29 mouse cellular contexts compared by ENCODE assay signal in the genomic region with DNA sequence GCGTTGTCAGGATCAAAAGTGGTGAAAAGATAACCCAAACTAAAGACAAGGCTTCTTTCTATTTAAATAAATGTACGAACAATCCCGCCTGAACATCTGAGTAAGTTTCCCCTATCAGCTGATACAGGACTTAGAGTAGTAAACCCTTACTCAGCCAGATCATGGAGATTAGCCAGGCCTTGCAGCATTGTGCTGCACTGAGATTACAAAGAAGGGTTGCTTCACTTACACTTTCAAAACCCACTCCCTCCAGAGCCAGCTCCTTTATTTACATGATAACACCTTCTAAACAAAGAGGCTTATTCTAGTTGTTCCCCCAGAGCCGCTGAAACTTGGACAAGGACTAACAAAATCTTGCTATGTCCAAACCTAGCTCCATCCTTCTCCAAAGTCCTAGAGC. TPM values are rescaled to one million over a fixed set of nuclear protein-coding genes. Genes with fewer than 3 reads are reported as not detected.
A peak's percentile ranks its signal among the peaks of the same experiment; 100 is the strongest.
DNase-seq lines count a peak whose midpoint lies in the region; ATAC-seq and TF ChIP-seq lines count a peak whose summit lies in the region.
"Had no signal": no experiment of that assay in that cellular context is flagged by ENCODE, and none has a peak within 500 bp of the region (broad histone marks: within the 10 kb centered on the region; RNA-seq: fewer than 3 reads in every experiment).

No protein-coding gene starts in this region.

- no peaks in the 10 kb centered on the region for H3K27me3 ChIP-seq in heart, embryonic 15.5 days
- H3K27me3 ChIP-seq in CH12.LX (replicated peaks): no peaks in the 10 kb centered on the region
- H3K27me3 ChIP-seq in thymus, adult 2 months (ENCODE audit: control insufficient read depth, insufficient read depth, low read length): no peaks in the 10 kb centered on the region
- H3K27me3 ChIP-seq: stomach, embryonic 15.5 days had no signal

- no peak overlapping the region for H3K27ac ChIP-seq in heart, embryonic 15.5 days
- H3K27ac ChIP-seq in CH12.LX (ENCODE audit: insufficient read depth, low read depth): no peak overlapping the region
- no peak overlapping the region for H3K27ac ChIP-seq in thymus, adult 2 months (ENCODE audit: control insufficient read depth, insufficient read depth, low read length)
- H3K27ac ChIP-seq: hindbrain, embryonic 13.5 days; limb, embryonic 10.5 days; limb, embryonic 15.5 days; stomach, embryonic 15.5 days had no signal

- no peak for TF ChIP-seq RAD21 in CH12.LX (IDR thresholded peaks at IDR 0.05; ENCODE audit: low read depth, low read length)

- ATAC-seq in CD4-positive, CD25-positive, alpha-beta regulatory T cell, adult 4 months: no peak
- ATAC-seq in heart, embryonic 15.5 days (replicated peaks; ENCODE audit: insufficient number of reproducible peaks, insufficient read depth, low FRiP score, low read depth): no peak
- ATAC-seq: intestine, postnatal 0 days; liver, postnatal 0 days had no signal

- no peak for TF ChIP-seq POLR2A in CH12.LX (IDR thresholded peaks at IDR 0.05; ENCODE audit: low read depth, low read length)
- no peak for TF ChIP-seq POLR2A in thymus, adult 2 months (IDR thresholded peaks at IDR 0.05; ENCODE audit: control insufficient read depth, extremely low read depth, insufficient read depth, low read length, poor library complexity)

- 0 out of 2 replicates have a peak overlapping the region, but pooled peaks have one; percentile 72 for H3K4me2 ChIP-seq in heart, embryonic 15.5 days
- H3K4me2 ChIP-seq in CH12.LX (ENCODE audit: insufficient read depth, low read depth, poor library complexity, severe bottlenecking): peak overlapping the region; percentile 13; the same call in 1 of the 2 replicates
- H3K4me2 ChIP-seq: hindbrain, embryonic 13.5 days; limb, embryonic 15.5 days; stomach, embryonic 15.5 days had no signal

- peak; percentile 10 for DNase-seq in CD4-positive, CD25-positive, alpha-beta regulatory T cell, adult 2 months (ENCODE audit: low read depth, low spot score)
- DNase-seq in heart, postnatal 36 days: no peak
- DNase-seq in CH12.LX (ENCODE audit: extremely low read depth) (no peak), ZHBTc4 (ENCODE audit: low read depth, low spot score) (peak; percentile 53)
- no peak for DNase-seq in lung, postnatal 25 days (ENCODE audit: low spot score)
- no peak for DNase-seq in thymus, adult 2 months
- DNase-seq: adrenal gland, adult 8-10 months; cerebellum, adult 2 months; cerebellum, postnatal 14 days; gastrocnemius, postnatal 14 days; heart, postnatal 4 days; kidney, adult 9 months; kidney, postnatal 10 days; layer of hippocampus, adult 9-11 months; liver, postnatal 0 days; lung, postnatal 4 days; midbrain, embryonic 14.5 days; retina, postnatal 1 day; right cerebral cortex, postnatal 14 days; thymus, postnatal 14 days had no signal

- TF ChIP-seq EP300 in CH12.LX (IDR thresholded peaks at IDR 0.05; ENCODE audit: low read length): no peak

- H3K9ac ChIP-seq in heart, embryonic 15.5 days: no peak overlapping the region
- no peak overlapping the region for H3K9ac ChIP-seq in CH12.LX (ENCODE audit: insufficient read depth, low read depth)
- H3K9ac ChIP-seq: hindbrain, embryonic 13.5 days; limb, embryonic 15.5 days; liver, postnatal 0 days; stomach, embryonic 15.5 days had no signal

- H3K4me1 ChIP-seq in heart, embryonic 15.5 days (replicated peaks): peaks cover 2% of the 10 kb centered on the region; the same call in 1 of the 2 replicates
- peaks cover 0 to 24% of the 10 kb centered on the region in 2 experiments; a peak in 2 of 4 replicates for H3K4me1 ChIP-seq in CH12.LX (ENCODE audit: control insufficient read depth in 1 of 2, insufficient read depth in 2 of 2)
- H3K4me1 ChIP-seq in thymus, adult 2 months (replicated peaks; ENCODE audit: control insufficient read depth, insufficient read depth, low read length): peaks cover 13% of the 10 kb centered on the region; the same call in 1 of the 2 replicates
- H3K4me1 ChIP-seq: limb, embryonic 15.5 days; stomach, embryonic 15.5 days had no signal

- in situ Hi-C loops in CH12.LX (cut with MboI; ENCODE audit: low pct_ligation_motif_present, low pct_unique_long_range_greater_than_20kb, low sequenced_read_pairs): no loop called here

- 48% methylated on average over 4 of the region's 4 CpGs for WGBS in heart, embryonic 15.5 days
- 65% methylated on average over 4 of the region's 4 CpGs for WGBS in thymus, adult 2 months

- peak overlapping the region; percentile 13; the same call in 1 of the 2 replicates for H3K4me3 ChIP-seq in heart, embryonic 15.5 days
- no peak overlapping the region for H3K4me3 ChIP-seq in CH12.LX (replicated peaks in 1 of 3; ENCODE audit: low read depth in 2 of 3, low read length in 2 of 3, poor library complexity in 1 of 3)
- H3K4me3 ChIP-seq in thymus, adult 2 months (ENCODE audit: control insufficient read depth, insufficient read depth, low read length): no peak overlapping the region
- H3K4me3 ChIP-seq: erythroblast, embryonic 14.5 days; hindbrain, embryonic 13.5 days; limb, embryonic 10.5 days; limb, embryonic 15.5 days; stomach, embryonic 15.5 days had no signal

- intact Hi-C loops in heart, postnatal 36 days (cut with DNase I): no loop called here

- dilution Hi-C loops in CH12.LX (cut with MboI; ENCODE audit: extremely low pct_ligation_motif_present, extremely low pct_unique_long_range_greater_than_20kb, low sequenced_read_pairs): no loop called here

- H3K36me3 ChIP-seq in heart, embryonic 15.5 days: no peaks in the 10 kb centered on the region
- peaks cover 0 to 15% of the 10 kb centered on the region in 2 experiments for H3K36me3 ChIP-seq in CH12.LX (replicated peaks in 1 of 2; ENCODE audit: control insufficient read depth in 1 of 2, insufficient read depth in 1 of 2, low read length in 1 of 2)
- peaks cover 10% of the 10 kb centered on the region for H3K36me3 ChIP-seq in thymus, adult 2 months (ENCODE audit: control insufficient read depth, insufficient read depth, low read length)
- H3K36me3 ChIP-seq: hindbrain, embryonic 13.5 days; limb, embryonic 10.5 days; limb, embryonic 15.5 days; stomach, embryonic 15.5 days had no signal

- H3K9me3 ChIP-seq in heart, embryonic 15.5 days (replicated peaks): no peaks in the 10 kb centered on the region
- H3K9me3 ChIP-seq in CH12.LX (replicated peaks; ENCODE audit: low read length): no peaks in the 10 kb centered on the region
- H3K9me3 ChIP-seq: hindbrain, embryonic 13.5 days; limb, embryonic 10.5 days; limb, embryonic 15.5 days; stomach, embryonic 15.5 days had no signal

- TF ChIP-seq CTCF in CH12.LX (conservative IDR thresholded peaks at IDR 0.05 in 1 of 2, IDR thresholded peaks at IDR 0.05 in 1 of 2; ENCODE audit: low read depth in 2 of 2, low read length in 2 of 2): no peak
- no peak for TF ChIP-seq CTCF in thymus, adult 2 months (IDR thresholded peaks at IDR 0.05; ENCODE audit: borderline replicate concordance, control insufficient read depth, extremely low read depth, insufficient read depth, low read length, poor library complexity)

- peaks cover 19% of the 10 kb centered on the region for H3K79me2 ChIP-seq in CH12.LX (replicated peaks; ENCODE audit: control insufficient read depth, extremely low read depth, insufficient read depth, poor library complexity, severe bottlenecking)

TF ChIP-seq in CH12.LX, 34 proteins besides CTCF, POLR2A, EP300 and RAD21:
- TF ChIP-seq TBP (conservative IDR thresholded peaks at IDR 0.05; ENCODE audit: low read depth, low read length): no peak
- TF ChIP-seq ELF1 (IDR thresholded peaks at IDR 0.05; ENCODE audit: low read depth, low read length): no peak
- no peak for TF ChIP-seq ZKSCAN1 (IDR thresholded peaks at IDR 0.05; ENCODE audit: borderline replicate concordance, low read depth, low read length)
- no peak for TF ChIP-seq GABPA (IDR thresholded peaks at IDR 0.05; ENCODE audit: insufficient replicate concordance, low read depth, low read length)
- no peak for TF ChIP-seq UBTF (IDR thresholded peaks at IDR 0.05; ENCODE audit: low read depth, low read length)
- no peak for TF ChIP-seq MXI1 (IDR thresholded peaks at IDR 0.05; ENCODE audit: low read depth, low read length)
- no peak for TF ChIP-seq JUND (conservative IDR thresholded peaks at IDR 0.05; ENCODE audit: low read depth, low read length)
- TF ChIP-seq CHD1 (IDR thresholded peaks at IDR 0.05; ENCODE audit: low read depth, low read length): no peak
- no peak for TF ChIP-seq E2F4 (IDR thresholded peaks at IDR 0.05; ENCODE audit: insufficient replicate concordance, low read depth, low read length)
- TF ChIP-seq MEF2A (IDR thresholded peaks at IDR 0.05; ENCODE audit: borderline replicate concordance, low read depth, low read length): no peak
- TF ChIP-seq NELFE (IDR thresholded peaks at IDR 0.05; ENCODE audit: low read depth, low read length): no peak

RNA-seq across cellular contexts. Expression of a gene that starts 2.5 kb away (rescaled TPM):
- 10 to 100 TPM; 65.9 to 78.1 TPM for polyA plus RNA-seq in CD4-positive, CD25-positive, alpha-beta regulatory T cell, adult 4 months (2017; shearing (Covaris generic))
- 38.0 and 43.1 TPM in 2 replicates for polyA plus RNA-seq in heart, embryonic 15.5 days (2015; fragmentation: Nextera tagmentation; extraction: Ambion mirVana)
- 10 to 100 TPM; 10.1 to 11.5 TPM for total RNA-seq in heart, postnatal 36 days (2021)
- total RNA-seq in CH12.LX (2012; rRNA removed) (43.9 and 44.5 TPM in 2 replicates), CH12.LX (2014; rRNA removed) (73.1 and 74.8 TPM in 2 replicates)
- 74.3 and 77.5 TPM in 2 replicates for polyA plus RNA-seq in CH12.LX (2012; ENCODE audit: insufficient read length, low read depth)
- 141 and 187 TPM in 2 replicates for polyA plus RNA-seq in thymus, adult 2 months (2012; rRNA removed)
- total RNA-seq: MEL had no signal

RNA-seq across cellular contexts. Expression of a gene that starts 49.7 kb away (rescaled TPM):
- 10 to 100 TPM in 1 of 2 experiments, 1 to 10 TPM in 1; 8.7 to 11.5 TPM for polyA plus RNA-seq in CD4-positive, CD25-positive, alpha-beta regulatory T cell, adult 4 months (2017; shearing (Covaris generic))
- polyA plus RNA-seq in heart, embryonic 15.5 days (2015; fragmentation: Nextera tagmentation; extraction: Ambion mirVana): 0.35 and 0.84 TPM in 2 replicates
- 1 to 10 TPM; 2.6 to 5.7 TPM for total RNA-seq in heart, postnatal 36 days (2021)
- total RNA-seq in CH12.LX (2012; rRNA removed) (10.2 and 12.6 TPM in 2 replicates), CH12.LX (2014; rRNA removed) (27.9 and 28.5 TPM in 2 replicates)
- 30.8 and 34.2 TPM in 2 replicates for polyA plus RNA-seq in CH12.LX (2012; ENCODE audit: insufficient read length, low read depth)
- polyA plus RNA-seq in thymus, adult 2 months (2012; rRNA removed): 1.8 and 2.5 TPM in 2 replicates
- total RNA-seq: MEL had no signal
- polyA plus RNA-seq: erythroblast, embryonic 14.5 days had no signal

Comparison
In these comparisons a context has a peak if more than half of its experiments do, and no peak if none do; other contexts are left out.
1. DNase-seq: peak in CD4-positive, CD25-positive, alpha-beta regulatory T cell, adult 2 months (single experiment) and ZHBTc4 (single experiment); none in heart, postnatal 36 days (0 of 2), CH12.LX (single experiment), lung, postnatal 25 days (single experiment) and thymus, adult 2 months (single experiment).